Mouse (Mus musculus) embryonic facial prominence, embryonic 14.5 days (tissue): ENCODE measurements around the gene Kbtbd4. TPM values are rescaled to one million over a fixed set of nuclear protein-coding genes. Genes with fewer than 3 reads are reported as not detected.

Experiments used
- ATAC-seq: fragments of 200-750 bp; cut with Nextera tagmentation; 2 replicates; pipeline ENCODE4 v1.8.0; 2017; ENCODE audit warnings: low read depth, moderate number of reproducible peaks, moderate TSS enrichment
- DNase-seq: peaks from one replicate; pipeline ENCODE4 v3.0.0-alpha.2; 2015; ENCODE audit warnings: low spot score
- H3K27ac ChIP-seq: fragments of 300-500 bp; sonication (generic); replicated peaks from 2 replicates; pipeline ENCODE4 v1.5.1; 2014; ENCODE audit warnings: low read depth, mild to moderate bottlenecking, low read length, moderate library complexity
- H3K27me3 ChIP-seq: fragments of 300-500 bp; sonication (generic); replicated peaks from 2 replicates; pipeline ENCODE4 v1.6.1; 2014; ENCODE audit warnings: low read length; ENCODE audit not compliant: control insufficient read depth, insufficient read depth
- H3K36me3 ChIP-seq: fragments of 300-500 bp; sonication (generic); 2 replicates; pipeline ENCODE4 v1.6.1; 2014; ENCODE audit warnings: low read length, mixed read lengths; ENCODE audit not compliant: control insufficient read depth, insufficient read depth
- H3K4me1 ChIP-seq: fragments of 300-500 bp; sonication (generic); 2 replicates; pipeline ENCODE4 v1.6.1; 2014; ENCODE audit warnings: antibody characterized with exemption, low read length; ENCODE audit not compliant: control insufficient read depth, insufficient read depth
- H3K4me2 ChIP-seq: fragments of 300-500 bp; sonication (generic); 2 replicates; pipeline ENCODE4 v1.6.1; 2014; ENCODE audit warnings: low read depth, mild to moderate bottlenecking, low read length, moderate library complexity, mixed read lengths
- H3K4me3 ChIP-seq: fragments of 300-500 bp; sonication (generic); 2 replicates; pipeline ENCODE4 v1.5.1; 2014; ENCODE audit warnings: low read depth, mild to moderate bottlenecking, low read length
- H3K9ac ChIP-seq: fragments of 300-500 bp; sonication (generic); 2 replicates; pipeline ENCODE4 v1.6.1; 2014; ENCODE audit warnings: low read depth, mild to moderate bottlenecking, low read length, moderate library complexity, mixed read lengths
- H3K9me3 ChIP-seq: fragments of 300-500 bp; sonication (generic); 2 replicates; pipeline ENCODE4 v1.6.1; 2016; ENCODE audit warnings: low read length; ENCODE audit not compliant: control insufficient read depth
- WGBS: fragments of 180-500 bp; shearing (Covaris S2); extraction: QIAGEN DNeasy Blood & Tissue Kit; methylation state at CpG from one replicate; pipeline ENCODE4 v1.1.7; 2014; 5-methylcytosine and 5-hydroxymethylcytosine counted together
- polyA plus RNA-seq: library from polyadenylated mRNA; unstranded; fragments of >200 nt; fragmentation: Nextera tagmentation; extraction: Ambion mirVana; gene quantifications from 2 replicates; pipeline ENCODE4 v1.2.1, GENCODE M21; 2014

Kbtbd4 gene
- polyA plus RNA-seq, 1 experiment from 2014 or later, result 25.8 TPM

DNA sequence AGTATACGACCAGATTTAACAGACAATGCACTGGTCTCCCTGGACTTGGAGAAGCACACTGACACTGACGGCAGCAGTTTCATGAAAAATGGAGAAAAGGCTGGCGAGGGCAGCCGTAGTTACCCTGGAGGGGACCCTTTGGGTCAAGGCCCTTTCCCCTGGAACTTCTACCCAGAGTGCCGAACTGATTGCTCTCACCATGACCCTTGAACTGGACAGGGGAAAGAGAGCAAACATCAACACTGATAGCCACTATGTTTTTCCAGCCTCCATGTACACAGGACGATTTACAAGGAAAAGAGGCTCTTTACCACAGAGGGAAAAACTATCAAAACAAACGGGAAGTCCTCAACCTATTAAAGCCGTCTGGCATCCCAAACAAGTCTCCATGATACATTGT is 27.3 kb downstream of the Kbtbd4 start:
- Histone ChIP-seq H3K4me1 (no peaks in the 10 kb centered on the region), H3K9me3 (no peaks in the 10 kb centered on the region), H3K36me3 (no peaks in the 10 kb centered on the region), H3K27me3 (no peaks in the 10 kb centered on the region), H3K4me2 (no peak overlapping the region), H3K9ac (no peak overlapping the region), H3K27ac (no peak overlapping the region), H3K4me3 (no peak overlapping the region)
- DNase-seq (no peak), ATAC-seq (no peak)
- 67% methylated on average over 8 of the region's 8 CpGs for WGBS

DNA sequence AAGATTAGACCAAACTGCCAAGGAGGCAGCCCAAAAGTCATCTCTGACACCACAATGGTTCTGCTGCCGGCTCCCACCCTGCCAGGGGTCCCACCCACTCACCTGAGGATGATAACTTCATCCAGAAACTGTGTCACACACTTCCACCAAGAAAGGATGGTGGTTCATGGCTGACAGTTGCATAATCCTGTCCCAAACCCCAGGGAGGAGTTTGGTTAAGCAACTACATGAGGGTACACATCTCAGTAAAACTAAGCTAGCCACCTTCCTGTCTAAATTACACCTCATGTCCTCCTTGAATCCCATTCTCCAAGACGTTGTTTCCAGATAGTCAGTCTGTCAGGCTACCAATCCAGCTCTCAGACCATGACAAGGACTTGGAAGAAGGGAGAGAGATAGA is 27.7 kb downstream of the Kbtbd4 start:
- ATAC-seq (no peak), DNase-seq (no peak)
- Histone ChIP-seq H3K27ac (no peak overlapping the region), H3K9ac (no peak overlapping the region), H3K4me3 (no peak overlapping the region), H3K36me3 (no peaks in the 10 kb centered on the region), H3K9me3 (no peaks in the 10 kb centered on the region), H3K27me3 (no peaks in the 10 kb centered on the region), H3K4me2 (no peak overlapping the region), H3K4me1 (no peaks in the 10 kb centered on the region)
- WGBS, result 68% methylated on average over 2 of the region's 2 CpGs

DNA sequence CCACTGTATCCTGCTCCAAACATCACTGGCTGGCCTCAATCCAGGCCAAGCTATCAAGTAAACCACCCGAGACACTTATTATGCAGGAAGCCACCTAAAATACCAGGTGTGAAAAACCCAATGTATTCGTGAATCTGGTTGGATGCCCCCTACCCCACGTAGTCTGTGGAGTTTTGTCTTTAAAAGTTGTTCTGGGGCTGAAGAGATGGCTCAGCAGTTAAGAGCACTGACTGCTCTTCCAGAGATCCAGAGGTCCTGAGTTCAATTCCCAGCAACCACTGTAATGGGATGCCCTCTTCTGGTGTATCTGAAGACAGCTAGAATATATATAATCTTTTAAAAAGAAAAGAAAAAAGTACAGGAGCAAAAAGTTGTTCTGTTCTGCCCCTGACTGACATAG is 33.8 kb downstream of the Kbtbd4 start:
- no peaks in the 10 kb centered on the region for H3K27me3 ChIP-seq
- 71% methylated on average over 3 of the region's 3 CpGs for WGBS
- H3K36me3 ChIP-seq, result no peaks in the 10 kb centered on the region
- no peak overlapping the region for H3K4me3 ChIP-seq
- peaks cover 23% of the 10 kb centered on the region for H3K4me1 ChIP-seq
- ATAC-seq (no peak), DNase-seq (no peak)
- H3K4me2 ChIP-seq, result no peak overlapping the region
- H3K27ac ChIP-seq, result no peak overlapping the region
- H3K9me3 ChIP-seq, result no peaks in the 10 kb centered on the region
- no peak overlapping the region for H3K9ac ChIP-seq

DNA sequence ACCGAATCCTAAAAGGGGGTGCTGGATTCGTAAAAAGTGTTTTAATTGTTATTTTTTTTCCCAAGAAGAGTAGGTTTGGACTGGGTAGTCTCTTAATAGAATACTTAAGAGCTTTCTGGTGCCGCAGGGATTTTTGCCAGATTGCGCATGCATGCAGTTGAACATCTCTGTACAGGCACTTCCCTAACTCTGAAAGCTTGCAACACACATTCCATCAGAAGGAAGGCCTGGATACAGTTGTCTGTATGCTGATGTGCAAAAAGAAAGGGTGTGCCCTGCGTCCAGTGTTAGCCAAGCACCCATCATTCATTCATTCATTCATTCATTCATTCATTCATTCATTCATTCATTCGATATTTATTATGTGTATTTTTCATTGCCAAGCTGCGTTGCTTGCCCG is 35.2 kb downstream of the Kbtbd4 start:
- DNase-seq, result peak; percentile 29

DNA sequence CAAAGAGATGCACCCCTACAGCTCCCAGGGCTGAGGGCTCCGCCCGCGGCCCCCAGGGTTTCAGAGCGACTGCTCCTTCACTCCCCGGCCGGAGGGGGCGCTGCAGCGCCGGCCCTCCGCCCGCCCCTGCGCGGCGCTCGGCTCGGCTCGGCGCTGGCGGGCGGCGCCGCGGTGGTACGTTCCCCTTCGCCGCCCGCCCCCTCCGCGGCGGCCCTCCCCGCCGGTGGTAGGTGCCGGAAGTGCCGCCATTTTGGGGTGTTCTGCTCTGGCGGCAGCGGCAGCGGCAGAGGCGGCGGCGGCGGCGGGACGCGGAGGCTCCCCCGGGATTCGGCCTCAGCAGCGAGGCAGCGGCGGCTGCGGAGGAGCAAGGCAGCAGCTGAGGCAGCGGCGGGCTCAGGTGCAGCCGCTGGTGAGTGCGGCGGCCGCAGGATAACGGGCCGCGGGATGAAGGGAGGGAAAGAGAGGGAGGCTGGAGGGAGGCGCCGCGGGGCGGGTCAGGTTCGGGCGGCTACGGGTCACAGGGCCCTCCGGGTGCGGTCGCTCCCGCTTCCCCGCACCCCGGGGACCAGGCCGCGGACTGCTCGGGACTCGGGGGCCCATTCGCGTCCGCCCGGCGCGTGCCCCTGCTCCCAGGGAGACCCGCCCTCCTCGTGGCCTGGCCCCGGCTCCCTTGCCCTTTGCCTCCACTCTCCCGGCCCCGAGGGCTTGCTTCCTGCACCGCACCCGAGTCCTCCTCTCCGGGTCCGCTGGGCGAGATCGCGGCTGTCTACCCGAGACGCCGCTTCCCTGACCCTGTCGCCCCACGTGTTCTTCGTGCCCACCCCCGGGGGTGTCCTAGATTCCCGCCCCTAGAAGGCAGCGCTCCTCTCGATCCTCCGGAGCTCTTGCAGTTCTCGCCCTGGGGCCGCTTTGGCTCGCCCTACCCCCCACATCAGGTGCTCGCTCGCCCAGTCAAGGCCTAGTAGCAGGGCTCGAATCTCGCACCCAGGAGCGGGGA is 36.0 kb downstream of the Kbtbd4 start, which contains the start of gene Celf1:
Celf1 (plus strand) TSS at position 150 of the 997 bp plus-strand sequence.
- H3K27me3 ChIP-seq, result no peaks in the 10 kb centered on the region
- peak; percentile 97 for ATAC-seq
- H3K9ac ChIP-seq, result peak within 1 kb of the TSS; percentile 96
- H3K27ac ChIP-seq, result peak within 1 kb of the TSS; percentile 91
- peak; percentile 95 for DNase-seq
- H3K4me3 ChIP-seq, result peak within 1 kb of the TSS; percentile 90
- H3K4me1 ChIP-seq, result peaks cover 23% of the 10 kb centered on the region
- H3K36me3 ChIP-seq, result no peaks in the 10 kb centered on the region
- WGBS, result 0% methylated on average over 39 of the region's 113 CpGs
- no peaks in the 10 kb centered on the region for H3K9me3 ChIP-seq
- H3K4me2 ChIP-seq, result peak within 1 kb of the TSS; percentile 71

More for the DNA sequence above, 35.2 kb downstream of the Kbtbd4 start:
- Histone ChIP-seq H3K4me1 (peaks cover 23% of the 10 kb centered on the region), H3K27me3 (no peaks in the 10 kb centered on the region), H3K4me3 (peak overlapping the region; percentile 90), H3K4me2 (peak overlapping the region; percentile 71), H3K9me3 (no peaks in the 10 kb centered on the region), H3K27ac (peak overlapping the region; percentile 91), H3K9ac (peak overlapping the region; percentile 96), H3K36me3 (no peaks in the 10 kb centered on the region)
- ATAC-seq, result peak; percentile 20; the same call in 1 of the 2 replicates
- WGBS, result 35% methylated on average over 8 of the region's 8 CpGs

DNA sequence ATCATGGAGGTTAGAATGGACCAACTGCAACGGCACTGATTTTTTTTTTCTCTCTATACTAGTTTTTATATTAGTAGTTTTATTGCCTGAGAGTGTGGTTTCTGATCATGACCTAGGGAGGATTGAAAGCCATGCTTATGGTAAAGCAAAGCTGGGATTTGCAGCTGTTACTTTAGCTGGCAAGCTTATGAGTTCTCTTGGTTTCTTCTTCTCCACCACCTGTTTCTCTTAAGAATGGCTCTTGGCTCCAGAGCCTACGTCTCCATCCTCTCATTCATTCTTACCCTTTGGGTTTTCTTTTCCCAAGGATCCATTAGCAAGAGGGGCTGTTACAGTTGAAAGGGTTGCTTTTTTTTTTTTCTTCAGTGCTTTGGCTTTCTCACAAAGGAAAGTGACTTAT is 37.2 kb downstream of the Kbtbd4 start:
- DNase-seq (peak; percentile 46), ATAC-seq (no peak)
- Histone ChIP-seq H3K4me1 (peaks cover 23% of the 10 kb centered on the region), H3K27me3 (no peaks in the 10 kb centered on the region), H3K36me3 (no peaks in the 10 kb centered on the region), H3K27ac (no peak overlapping the region), H3K9ac (peak overlapping the region; percentile 96), H3K4me2 (peak overlapping the region; percentile 71), H3K4me3 (peak overlapping the region; percentile 90), H3K9me3 (no peaks in the 10 kb centered on the region)
- 51% methylated on average over 2 of the region's 2 CpGs for WGBS

DNA sequence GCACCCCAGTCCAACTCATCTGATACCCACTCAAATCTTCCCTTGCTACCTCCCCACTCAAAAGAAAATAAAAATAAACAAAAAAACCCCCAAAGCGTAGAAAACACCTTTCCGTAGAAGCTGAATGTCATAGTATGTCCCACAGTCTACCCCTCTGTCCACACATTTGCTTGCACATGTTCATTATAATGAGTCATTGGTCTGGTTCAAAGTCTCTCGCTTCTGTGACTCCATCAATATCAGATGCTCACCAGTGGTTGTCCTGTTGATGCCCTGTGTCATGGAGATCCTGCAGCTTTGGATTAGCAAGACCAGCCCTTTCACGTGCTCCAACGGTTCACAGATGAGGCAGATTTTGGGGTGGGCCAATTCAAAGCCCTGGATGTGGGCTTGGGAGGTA is 45.6 kb downstream of the Kbtbd4 start:
- Histone ChIP-seq H3K4me1 (no peaks in the 10 kb centered on the region), H3K4me2 (no peak overlapping the region), H3K9ac (no peak overlapping the region), H3K4me3 (no peak overlapping the region), H3K27me3 (no peaks in the 10 kb centered on the region), H3K36me3 (no peaks in the 10 kb centered on the region; the same call in 1 of the 2 replicates), H3K27ac (no peak overlapping the region), H3K9me3 (no peaks in the 10 kb centered on the region)
- WGBS, result 80% methylated on average over 5 of the region's 5 CpGs
- DNase-seq (no peak), ATAC-seq (no peak)

DNA sequence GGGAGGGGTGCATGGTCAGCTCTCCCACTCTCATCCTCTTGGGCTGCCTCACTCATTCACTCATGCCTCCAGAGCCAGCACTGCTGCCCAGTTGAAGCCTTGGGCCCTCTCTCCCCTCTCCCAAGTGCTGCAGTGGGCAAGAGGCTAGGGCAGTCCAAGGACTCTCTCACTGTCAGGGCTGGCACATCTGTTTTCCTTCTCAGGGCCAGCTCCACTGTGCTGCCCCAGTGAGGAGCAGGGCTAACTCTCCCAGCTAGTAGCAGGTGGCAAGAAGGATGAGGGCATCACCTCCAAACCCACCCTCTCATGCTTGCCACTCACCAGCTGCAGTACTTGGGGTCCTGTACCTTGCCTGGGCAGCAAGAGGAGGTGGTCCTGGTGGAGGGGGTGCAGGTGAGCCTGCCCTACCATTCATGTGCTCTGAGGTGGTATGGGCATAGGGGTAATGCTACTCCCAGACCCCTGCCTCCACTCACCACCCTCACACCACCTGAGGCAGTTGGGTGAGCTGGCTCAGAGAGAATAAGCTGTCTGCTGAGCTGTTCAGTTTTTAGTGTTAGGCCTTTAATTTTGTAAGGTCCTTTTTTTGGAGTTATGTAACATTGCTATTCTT is 46.1 kb downstream of the Kbtbd4 start:
- H3K4me3 ChIP-seq, result no peak overlapping the region
- no peaks in the 10 kb centered on the region; the same call in 1 of the 2 replicates for H3K36me3 ChIP-seq
- H3K27ac ChIP-seq, result no peak overlapping the region
- no peak overlapping the region for H3K9ac ChIP-seq
- H3K9me3 ChIP-seq, result no peaks in the 10 kb centered on the region
- ATAC-seq (no peak), DNase-seq (no peak)
- H3K4me2 ChIP-seq, result no peak overlapping the region
- H3K27me3 ChIP-seq, result no peaks in the 10 kb centered on the region
- H3K4me1 ChIP-seq, result no peaks in the 10 kb centered on the region
